Mouse (Mus musculus): ENCODE data around the gene Acsf3. TPM values are rescaled to one million over a fixed set of nuclear protein-coding genes. Genes with fewer than 3 reads are reported as not detected.

Acsf3 gene
- polyA plus RNA-seq, 1 experiment from 2014 or later, result 22.7 TPM

DNA sequence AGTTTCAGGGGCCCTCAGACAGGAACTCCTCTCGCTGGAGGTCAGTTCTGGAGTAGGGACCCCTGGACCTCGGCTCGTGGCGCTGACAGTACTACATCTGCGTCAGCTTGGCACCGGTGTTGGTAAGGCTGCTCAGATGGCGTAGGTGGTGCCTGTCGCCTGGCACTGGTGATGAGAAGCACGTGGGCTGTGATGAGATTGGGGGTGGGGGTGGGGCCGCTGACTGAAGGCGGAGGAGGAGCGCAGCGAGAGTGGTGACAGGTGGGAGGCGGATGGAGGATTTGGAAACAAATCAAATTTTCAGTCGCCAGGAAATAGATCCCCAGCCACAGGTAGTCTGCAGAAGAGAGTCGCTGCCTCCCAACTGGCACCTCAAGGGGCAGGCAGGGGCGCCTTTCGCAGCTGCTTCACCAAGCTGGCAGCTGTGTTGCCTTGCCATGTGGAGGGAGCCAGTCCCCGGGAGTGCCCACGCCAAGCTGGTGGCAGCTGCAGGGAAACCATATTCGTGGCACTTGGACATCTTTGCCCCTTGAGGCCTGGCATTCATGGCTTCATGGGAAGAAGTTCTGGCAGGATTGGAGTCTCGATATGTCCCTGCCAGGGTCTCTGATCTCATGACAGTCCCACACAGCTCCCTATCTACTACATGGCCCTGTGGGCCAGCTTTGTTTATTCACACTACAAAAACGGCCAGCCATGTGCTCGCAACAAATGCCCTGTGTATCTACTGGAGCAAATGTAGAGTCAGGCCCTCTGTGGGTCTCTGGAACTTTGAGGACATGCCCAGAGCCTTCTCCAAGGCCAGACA is 5.8 kb upstream of the Acsf3 start:
- no peaks in the 10 kb centered on the region for H3K9me3 ChIP-seq (ENCODE audit: low read length)
- H3K9ac ChIP-seq (replicated peaks; ENCODE audit: low read length), result no peak overlapping the region
- H3K36me3 ChIP-seq (ENCODE audit: insufficient read depth, low read length), result no peaks in the 10 kb centered on the region
- no peaks in the 10 kb centered on the region for H3K27me3 ChIP-seq (ENCODE audit: insufficient read depth, low read length)
- no peak overlapping the region for H3K27ac ChIP-seq (ENCODE audit: low read length)
- H3K4me1 ChIP-seq (ENCODE audit: insufficient read depth, low read length), result no peaks in the 10 kb centered on the region
- no peak overlapping the region for H3K4me3 ChIP-seq (ENCODE audit: low read length)
- WGBS, result 59% methylated on average over 24 of the region's 24 CpGs
- no peak for ATAC-seq (ENCODE audit: low FRiP score, low TSS enrichment)
- H3K4me2 ChIP-seq (replicated peaks; ENCODE audit: low read depth, low read length), result no peak overlapping the region

DNA sequence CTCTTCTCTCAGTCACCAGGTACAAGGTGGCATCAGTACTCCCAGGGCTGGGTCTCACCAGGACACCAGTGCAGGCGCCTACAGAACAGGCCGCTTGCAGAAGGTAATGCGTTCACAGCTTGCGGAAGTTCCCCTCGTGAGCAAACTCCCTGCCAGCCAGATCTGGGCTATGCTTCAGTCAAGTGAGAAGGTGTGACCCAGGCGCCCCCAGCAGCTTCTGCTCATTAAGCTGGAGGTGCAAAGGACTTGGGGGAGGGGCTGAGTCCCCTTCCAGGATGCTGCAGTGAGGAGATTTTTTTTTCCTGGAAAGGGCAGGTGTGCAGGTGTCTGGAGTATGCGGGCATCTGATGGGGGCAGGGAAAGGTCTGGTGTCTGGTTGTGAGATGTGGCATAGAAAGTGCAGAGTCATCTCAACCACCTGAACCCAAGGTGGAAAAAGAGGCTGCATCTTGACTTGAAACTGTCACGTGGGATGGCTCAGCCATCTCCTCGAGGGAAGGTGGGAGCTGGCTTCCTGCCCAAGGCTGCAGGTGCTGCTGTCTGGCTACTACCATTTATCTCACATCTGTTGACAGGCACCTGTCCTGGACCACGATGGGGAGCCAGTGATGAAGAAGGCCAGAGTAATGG is 2.7 kb upstream of the Acsf3 start:
- H3K36me3 ChIP-seq (ENCODE audit: insufficient read depth, low read length), result no peaks in the 10 kb centered on the region
- H3K9ac ChIP-seq (replicated peaks; ENCODE audit: low read length), result no peak overlapping the region
- H3K27ac ChIP-seq (ENCODE audit: low read length), result no peak overlapping the region
- H3K4me2 ChIP-seq (replicated peaks; ENCODE audit: low read depth, low read length), result no peak overlapping the region
- no peak overlapping the region for H3K4me3 ChIP-seq (ENCODE audit: low read length)
- WGBS, result 26% methylated on average over 10 of the region's 10 CpGs
- H3K4me1 ChIP-seq (ENCODE audit: insufficient read depth, low read length), result peaks cover 8% of the 10 kb centered on the region; the same call in 1 of the 2 replicates
- H3K27me3 ChIP-seq (ENCODE audit: insufficient read depth, low read length), result no peaks in the 10 kb centered on the region
- no peaks in the 10 kb centered on the region for H3K9me3 ChIP-seq (ENCODE audit: low read length)
- ATAC-seq (ENCODE audit: low FRiP score, low TSS enrichment), result no peak

DNA sequence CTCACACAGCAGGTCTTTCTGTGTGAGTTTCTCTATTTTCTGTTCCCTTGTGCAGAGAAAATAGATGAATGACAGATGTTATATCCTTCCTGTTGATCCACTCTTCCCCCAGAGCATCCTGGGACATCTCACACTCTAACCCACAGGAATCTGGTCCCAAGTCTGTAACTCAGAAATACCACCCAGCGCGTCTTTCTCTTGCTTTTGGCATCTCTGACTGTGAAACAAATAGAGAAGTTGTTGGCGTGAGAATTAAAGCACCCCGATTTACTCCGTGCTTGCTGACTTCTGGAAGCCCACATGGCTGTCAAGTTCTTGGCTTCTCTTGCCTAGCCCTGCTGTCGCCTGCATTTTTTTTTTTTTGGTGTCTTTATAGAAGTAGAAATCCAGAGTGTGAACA is 2.4 kb downstream of the Acsf3 start:
- Histone ChIP-seq H3K4me3 (ENCODE audit: low read length) (no peak overlapping the region), H3K4me2 (replicated peaks; ENCODE audit: low read depth, low read length) (no peak overlapping the region), H3K27me3 (ENCODE audit: insufficient read depth, low read length) (no peaks in the 10 kb centered on the region), H3K9me3 (ENCODE audit: low read length) (no peaks in the 10 kb centered on the region), H3K36me3 (ENCODE audit: insufficient read depth, low read length) (peaks cover 6% of the 10 kb centered on the region; the same call in 1 of the 2 replicates), H3K9ac (replicated peaks; ENCODE audit: low read length) (no peak overlapping the region), H3K27ac (ENCODE audit: low read length) (no peak overlapping the region), H3K4me1 (ENCODE audit: insufficient read depth, low read length) (peaks cover 8% of the 10 kb centered on the region; the same call in 1 of the 2 replicates)
- ATAC-seq (ENCODE audit: low FRiP score, low TSS enrichment), result no peak
- 93% methylated on average over 6 of the region's 6 CpGs for WGBS

DNA sequence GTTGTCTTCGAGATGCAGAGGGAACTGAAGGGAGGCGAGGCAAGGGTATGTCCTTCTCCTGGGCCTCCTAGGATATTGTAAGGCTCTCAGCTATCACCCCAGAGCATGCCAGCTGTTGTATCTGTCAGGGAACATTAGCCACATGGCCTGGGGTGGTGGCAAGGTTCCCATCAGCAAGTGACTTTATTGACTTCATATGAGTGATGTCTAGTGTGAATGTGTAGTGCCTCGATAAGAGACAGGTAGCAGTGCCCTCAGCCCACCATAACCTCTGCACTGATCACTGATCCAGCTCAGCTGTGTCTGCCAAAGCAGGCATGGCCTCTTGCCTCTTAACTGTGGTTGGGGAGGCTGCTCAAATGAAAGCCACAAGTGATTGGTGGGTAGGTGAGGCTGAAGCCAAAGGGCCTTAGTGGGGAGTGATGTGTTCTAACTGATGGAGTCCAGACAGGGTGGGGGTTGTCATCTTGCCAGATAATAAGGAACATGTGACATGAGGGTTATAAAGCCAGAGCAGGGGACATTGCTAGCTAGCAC is 3.5 kb downstream of the Acsf3 start:
- Histone ChIP-seq H3K4me1 (ENCODE audit: insufficient read depth, low read length) (peaks cover 8% of the 10 kb centered on the region; the same call in 1 of the 2 replicates), H3K9ac (replicated peaks; ENCODE audit: low read length) (no peak overlapping the region), H3K4me2 (replicated peaks; ENCODE audit: low read depth, low read length) (no peak overlapping the region), H3K9me3 (ENCODE audit: low read length) (no peaks in the 10 kb centered on the region), H3K27ac (ENCODE audit: low read length) (no peak overlapping the region), H3K4me3 (ENCODE audit: low read length) (no peak overlapping the region), H3K27me3 (ENCODE audit: insufficient read depth, low read length) (no peaks in the 10 kb centered on the region), H3K36me3 (ENCODE audit: insufficient read depth, low read length) (peaks cover 6% of the 10 kb centered on the region; the same call in 1 of the 2 replicates)
- no peak for ATAC-seq (ENCODE audit: low FRiP score, low TSS enrichment)
- 81% methylated on average over 3 of the region's 3 CpGs for WGBS

DNA sequence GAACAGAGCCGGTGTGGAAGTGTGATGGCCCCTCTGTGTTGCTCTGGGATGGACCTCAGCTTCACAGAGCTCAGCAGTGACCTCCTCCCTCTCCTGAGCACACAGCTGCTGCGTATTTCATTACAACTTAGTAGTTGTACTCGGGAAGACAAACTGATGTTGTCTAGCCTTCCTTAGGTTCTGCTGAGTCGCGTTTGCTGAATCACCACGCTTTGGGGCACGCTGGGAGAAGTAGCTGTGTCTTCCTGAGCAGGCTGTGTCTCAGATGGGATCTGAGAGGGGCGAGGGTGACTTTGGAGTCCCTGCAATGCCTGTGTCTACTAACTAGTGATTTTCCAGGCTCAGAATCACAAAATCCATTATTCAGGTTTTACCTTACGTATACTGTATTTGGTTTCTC is 4.0 kb downstream of the Acsf3 start:
- Histone ChIP-seq H3K9me3 (ENCODE audit: low read length) (no peaks in the 10 kb centered on the region), H3K4me3 (ENCODE audit: low read length) (no peak overlapping the region), H3K4me1 (ENCODE audit: insufficient read depth, low read length) (peaks cover 8% of the 10 kb centered on the region; the same call in 1 of the 2 replicates), H3K4me2 (replicated peaks; ENCODE audit: low read depth, low read length) (no peak overlapping the region), H3K9ac (replicated peaks; ENCODE audit: low read length) (no peak overlapping the region), H3K27ac (ENCODE audit: low read length) (no peak overlapping the region), H3K36me3 (ENCODE audit: insufficient read depth, low read length) (peaks cover 11% of the 10 kb centered on the region; the same call in 1 of the 2 replicates), H3K27me3 (ENCODE audit: insufficient read depth, low read length) (no peaks in the 10 kb centered on the region)
- no peak for ATAC-seq (ENCODE audit: low FRiP score, low TSS enrichment)
- WGBS, result 84% methylated on average over 9 of the region's 9 CpGs

DNA sequence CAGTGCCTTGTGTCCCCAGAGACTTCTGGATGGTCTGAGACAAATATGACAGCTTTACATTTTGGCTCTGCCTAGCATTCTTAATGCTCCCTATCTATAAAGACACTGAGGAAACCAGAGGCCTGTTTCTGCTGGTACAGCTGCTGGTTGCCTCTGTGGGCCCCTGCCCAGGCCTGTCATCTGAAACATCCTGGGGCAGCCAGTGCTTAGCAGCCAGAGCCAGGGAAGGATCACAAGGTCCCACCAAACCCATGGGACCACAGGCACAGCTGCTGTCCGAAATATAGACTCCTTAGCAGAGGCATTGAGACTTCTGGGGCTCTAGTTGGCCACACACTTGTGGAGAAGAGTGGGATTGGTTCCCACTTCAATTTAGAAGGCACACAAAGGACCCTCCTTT is 9.5 kb downstream of the Acsf3 start:
- no peak for ATAC-seq (ENCODE audit: low FRiP score, low TSS enrichment)
- Histone ChIP-seq H3K4me1 (ENCODE audit: insufficient read depth, low read length) (no peaks in the 10 kb centered on the region), H3K9ac (replicated peaks; ENCODE audit: low read length) (no peak overlapping the region), H3K9me3 (ENCODE audit: low read length) (no peaks in the 10 kb centered on the region), H3K4me3 (ENCODE audit: low read length) (no peak overlapping the region), H3K36me3 (ENCODE audit: insufficient read depth, low read length) (peaks cover 19% of the 10 kb centered on the region; the same call in 1 of the 2 replicates), H3K4me2 (replicated peaks; ENCODE audit: low read depth, low read length) (no peak overlapping the region), H3K27me3 (ENCODE audit: insufficient read depth, low read length) (no peaks in the 10 kb centered on the region), H3K27ac (ENCODE audit: low read length) (no peak overlapping the region)
- WGBS, result 79% methylated on average over 1 of the region's 1 CpGs

DNA sequence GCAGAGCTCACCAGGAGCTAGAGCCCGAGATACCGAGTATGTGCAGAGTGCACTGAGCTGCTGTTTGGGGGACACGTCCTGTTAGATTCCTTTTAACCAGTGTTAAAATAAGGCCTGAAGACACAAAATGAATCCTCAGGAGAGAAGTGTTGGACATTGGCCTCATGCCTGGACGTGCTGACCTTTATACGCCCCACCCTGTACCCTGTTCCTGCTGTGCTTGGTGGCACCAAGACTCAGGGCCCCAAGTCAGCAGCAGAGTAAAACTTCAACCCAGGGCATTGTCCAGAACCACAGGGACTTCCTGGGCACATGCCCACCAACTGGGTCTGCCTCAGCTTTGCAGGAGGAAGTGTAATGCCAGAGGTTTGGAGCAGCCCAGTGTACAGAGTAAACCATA is 14.5 kb downstream of the Acsf3 start:
- 93% methylated on average over 5 of the region's 5 CpGs for WGBS
- H3K27ac ChIP-seq (ENCODE audit: low read length), result no peak overlapping the region
- H3K4me2 ChIP-seq (replicated peaks; ENCODE audit: low read depth, low read length), result no peak overlapping the region
- H3K4me1 ChIP-seq (ENCODE audit: insufficient read depth, low read length), result no peaks in the 10 kb centered on the region
- H3K27me3 ChIP-seq (ENCODE audit: insufficient read depth, low read length), result no peaks in the 10 kb centered on the region
- ATAC-seq (ENCODE audit: low FRiP score, low TSS enrichment), result no peak
- 0 out of 2 replicates have a peak, but pooled peaks cover 5% of the 10 kb centered on the region for H3K36me3 ChIP-seq (ENCODE audit: insufficient read depth, low read length)
- no peak overlapping the region for H3K4me3 ChIP-seq (ENCODE audit: low read length)
- no peaks in the 10 kb centered on the region for H3K9me3 ChIP-seq (ENCODE audit: low read length)
- no peak overlapping the region for H3K9ac ChIP-seq (replicated peaks; ENCODE audit: low read length)

DNA sequence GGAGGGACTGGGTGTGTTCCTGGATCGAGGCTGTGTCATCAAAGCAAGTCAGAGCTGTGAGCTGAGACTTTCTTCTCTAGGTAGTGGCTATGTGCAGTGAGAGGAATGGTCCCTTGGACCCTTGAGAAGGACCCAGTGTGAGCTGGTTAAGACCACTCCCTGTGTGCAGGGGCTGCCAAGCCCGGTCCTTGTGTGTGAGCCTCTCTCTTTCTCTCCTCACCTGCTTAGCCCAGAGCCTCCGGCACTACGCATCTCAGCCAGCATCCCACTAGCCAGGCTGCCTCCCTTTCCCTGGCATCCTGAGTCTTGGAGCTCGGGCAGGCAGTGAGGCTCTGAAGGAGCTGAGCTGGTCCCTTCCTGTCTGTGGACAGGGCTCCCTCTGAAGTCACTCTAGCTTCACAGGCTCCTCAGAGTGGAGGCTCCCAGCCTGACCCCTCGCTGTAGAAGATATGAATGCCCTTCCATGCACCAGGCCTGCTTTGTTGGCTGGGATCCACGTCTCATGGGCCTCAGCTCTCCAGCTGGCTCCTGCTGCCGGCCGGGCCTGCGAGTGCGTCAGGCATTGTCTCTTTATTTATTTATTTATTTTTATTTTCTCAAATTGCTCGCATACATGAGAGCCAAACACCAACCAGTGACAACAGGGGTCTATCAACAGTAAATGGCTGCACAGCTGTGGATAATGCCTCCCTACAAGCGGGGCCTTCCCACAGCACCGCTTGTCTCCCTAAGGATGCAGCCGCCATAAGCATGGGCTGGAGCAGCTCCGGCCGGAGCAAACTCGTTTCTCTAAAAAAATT is 18.3 kb downstream of the Acsf3 start:
- Histone ChIP-seq H3K4me3 (ENCODE audit: low read length) (no peak overlapping the region), H3K9me3 (ENCODE audit: low read length) (no peaks in the 10 kb centered on the region), H3K4me1 (ENCODE audit: insufficient read depth, low read length) (no peaks in the 10 kb centered on the region), H3K27ac (ENCODE audit: low read length) (no peak overlapping the region), H3K9ac (replicated peaks; ENCODE audit: low read length) (no peak overlapping the region), H3K27me3 (ENCODE audit: insufficient read depth, low read length) (no peaks in the 10 kb centered on the region), H3K36me3 (ENCODE audit: insufficient read depth, low read length) (no peaks in the 10 kb centered on the region), H3K4me2 (replicated peaks; ENCODE audit: low read depth, low read length) (no peak overlapping the region)
- ATAC-seq (ENCODE audit: low FRiP score, low TSS enrichment), result peak; percentile 70
- 73% methylated on average over 18 of the region's 18 CpGs for WGBS

DNA sequence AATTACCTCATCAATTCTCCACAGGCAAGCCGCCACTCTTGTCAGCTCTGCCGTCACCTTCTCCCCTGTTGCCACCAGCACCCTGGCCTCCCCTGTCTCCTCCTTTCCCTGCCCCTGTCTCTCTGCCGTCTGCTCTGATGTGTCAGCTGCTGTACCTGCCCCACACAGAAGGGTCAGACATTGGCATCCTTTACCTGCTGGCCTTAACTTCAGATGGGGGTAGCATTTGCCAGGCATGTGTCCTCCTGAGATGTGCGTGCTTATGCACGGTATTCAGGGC is 18.8 kb downstream of the Acsf3 start:
- 0 out of 2 replicates have a peak overlapping the region, but pooled peaks have one; percentile 9 for H3K9ac ChIP-seq (replicated peaks; ENCODE audit: low read length)
- H3K27me3 ChIP-seq (ENCODE audit: insufficient read depth, low read length), result no peaks in the 10 kb centered on the region
- WGBS, result 70% methylated on average over 5 of the region's 5 CpGs
- H3K36me3 ChIP-seq (ENCODE audit: insufficient read depth, low read length), result no peaks in the 10 kb centered on the region
- no peak overlapping the region for H3K4me2 ChIP-seq (replicated peaks; ENCODE audit: low read depth, low read length)
- no peak overlapping the region for H3K4me3 ChIP-seq (ENCODE audit: low read length)
- no peak for ATAC-seq (ENCODE audit: low FRiP score, low TSS enrichment)
- H3K27ac ChIP-seq (ENCODE audit: low read length), result no peak overlapping the region
- H3K4me1 ChIP-seq (ENCODE audit: insufficient read depth, low read length), result no peaks in the 10 kb centered on the region
- H3K9me3 ChIP-seq (ENCODE audit: low read length), result no peaks in the 10 kb centered on the region
